Mouse (Mus musculus) embryonic fibroblast, embryonic 13.5 days (primary cell): ENCODE data around the gene Gpr183.

ENCODE experiments used
- CTCF ChIP-seq: IDR thresholded peaks from 2 replicates; pipeline ENCODE4 v1.5.1; 2011; ENCODE audit warnings: mild to moderate bottlenecking, control low read depth, low read length, moderate library complexity, borderline replicate concordance; ENCODE audit not compliant: insufficient read depth
- POLR2A ChIP-seq: IDR thresholded peaks from 2 replicates; pipeline ENCODE4 v1.6.1; 2011; ENCODE audit warnings: low read depth, mild to moderate bottlenecking, control low read depth, low read length, moderate library complexity

DNA sequence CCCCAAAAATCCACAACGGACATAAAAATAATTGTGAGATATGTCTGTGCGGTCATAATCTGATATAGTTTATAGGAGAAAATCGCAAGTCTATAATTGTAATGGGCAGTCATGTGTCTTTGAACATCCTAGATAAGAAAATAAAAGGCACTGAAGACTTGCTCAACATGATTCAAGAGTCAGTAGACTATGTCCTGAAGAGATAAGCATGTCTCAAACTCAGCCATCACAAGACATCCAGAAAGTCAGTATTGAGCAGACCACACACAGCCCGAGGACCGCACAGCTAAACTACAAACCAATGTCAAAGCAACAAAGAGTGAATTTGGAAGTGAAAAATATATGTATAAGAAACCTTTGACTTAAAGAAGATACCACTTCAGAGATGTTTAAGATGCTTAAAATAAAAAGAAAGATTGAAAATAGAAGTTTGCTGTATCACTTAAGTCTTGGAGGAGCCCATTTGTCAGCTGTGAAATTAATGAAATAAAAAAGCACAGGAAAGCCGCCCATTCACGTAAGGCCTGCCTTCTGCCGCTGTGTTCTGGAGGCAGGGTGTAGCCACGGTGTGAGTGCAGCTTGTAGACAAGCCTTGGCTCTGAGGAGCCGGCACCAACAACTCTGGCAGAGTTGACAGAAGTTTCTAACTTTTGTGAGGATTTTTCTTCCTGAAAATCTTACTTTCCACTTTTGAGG, 7.7 kb downstream of the Gpr183 start:
- TF ChIP-seq POLR2A (no peak), CTCF (no peak)
